Mouse (Mus musculus): Measurements from ENCODE around the gene Cela1. TPM values are rescaled to one million over a fixed set of nuclear protein-coding genes. Genes with fewer than 3 reads are reported as not detected.

The Cela1 gene
- polyA plus RNA-seq, 1 experiment, result 32.1 TPM

DNA sequence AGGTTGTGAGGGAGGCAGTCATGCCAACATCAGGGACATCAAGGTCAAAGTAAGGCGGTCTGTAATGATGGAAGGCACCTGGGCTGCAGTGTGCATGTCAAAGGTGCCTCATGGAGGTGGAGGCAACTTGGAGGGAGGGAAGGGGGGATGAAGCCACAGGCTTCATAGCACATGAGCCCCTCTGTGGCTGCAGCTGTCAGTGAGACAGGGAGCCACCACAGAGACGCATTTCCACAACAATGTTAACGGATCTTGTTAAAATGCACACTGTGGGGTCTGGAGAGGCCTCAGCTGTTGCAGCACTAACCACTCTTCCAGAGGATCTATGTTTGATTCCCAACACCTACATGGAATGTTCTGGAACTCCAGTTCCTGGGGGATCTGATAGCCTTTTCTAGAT lies 57.6 kb downstream of the Cela1 start:
- no peaks in the 10 kb centered on the region for H3K79me3 ChIP-seq (ENCODE audit: low read depth)
- H3K36me3 ChIP-seq (ENCODE audit: control insufficient read depth, insufficient read depth), result no peaks in the 10 kb centered on the region
- no peak for TF ChIP-seq USF1 (IDR thresholded peaks at IDR 0.05; ENCODE audit: low read depth)
- no peak for TF ChIP-seq CTCF (IDR thresholded peaks at IDR 0.05; ENCODE audit: control insufficient read depth, insufficient read depth, insufficient read length)
- no peak for TF ChIP-seq MYOG (IDR thresholded peaks at IDR 0.05; ENCODE audit: control insufficient read depth, extremely low read depth, insufficient read length)
- no peak for TF ChIP-seq FOSL1 (IDR thresholded peaks at IDR 0.05; ENCODE audit: insufficient read depth, low read length, poor library complexity, severe bottlenecking)
- no peak for TF ChIP-seq MYOD1 (IDR thresholded peaks at IDR 0.05; ENCODE audit: control insufficient read depth, insufficient read length, low read depth)
- no peak for TF ChIP-seq MAX (IDR thresholded peaks at IDR 0.05)
- no peak for TF ChIP-seq CEBPB (IDR thresholded peaks at IDR 0.05; ENCODE audit: low read depth)
- H3K27me3 ChIP-seq (ENCODE audit: control insufficient read depth, insufficient read depth, insufficient read length), result peaks cover 10% of the 10 kb centered on the region
- no peaks in the 10 kb centered on the region for H3K79me2 ChIP-seq (ENCODE audit: control insufficient read depth, insufficient read depth)
- H3K4me3 ChIP-seq (ENCODE audit: insufficient read depth, poor library complexity, severe bottlenecking), result no peak overlapping the region
- H3ac ChIP-seq (ENCODE audit: control insufficient read depth, insufficient read length, low read depth), result no peak overlapping the region

DNA sequence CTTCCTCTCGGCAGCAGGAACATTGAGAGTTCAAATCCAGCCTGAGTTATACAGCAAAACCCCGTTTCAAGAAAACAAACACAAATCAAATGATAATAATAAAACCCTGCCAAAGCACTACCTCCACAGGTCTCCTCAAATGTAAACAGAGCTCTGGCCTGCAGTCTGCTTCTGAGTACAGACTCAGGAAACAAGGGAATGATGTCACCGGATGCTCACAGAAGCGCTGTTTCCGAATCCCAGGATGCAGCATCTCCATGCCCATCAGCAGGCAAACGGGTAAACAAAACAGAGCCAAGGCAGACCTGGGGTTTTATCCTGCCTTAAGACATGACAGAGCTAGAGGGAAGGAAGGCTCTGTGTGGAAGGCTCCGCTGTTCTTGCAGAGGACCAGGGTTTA lies 58.9 kb downstream of the Cela1 start:
- no peaks in the 10 kb centered on the region for H3K79me3 ChIP-seq (ENCODE audit: low read depth)
- no peak overlapping the region for H3ac ChIP-seq (ENCODE audit: control insufficient read depth, insufficient read length, low read depth)
- H3K27me3 ChIP-seq (ENCODE audit: control insufficient read depth, insufficient read depth, insufficient read length), result no peaks in the 10 kb centered on the region
- no peak for TF ChIP-seq MYOG (IDR thresholded peaks at IDR 0.05; ENCODE audit: control insufficient read depth, extremely low read depth, insufficient read length)
- TF ChIP-seq CTCF (IDR thresholded peaks at IDR 0.05; ENCODE audit: control insufficient read depth, insufficient read depth, insufficient read length), result no peak
- no peak for TF ChIP-seq USF1 (IDR thresholded peaks at IDR 0.05; ENCODE audit: low read depth)
- no peak for TF ChIP-seq CEBPB (IDR thresholded peaks at IDR 0.05; ENCODE audit: low read depth)
- TF ChIP-seq MYOD1 (IDR thresholded peaks at IDR 0.05; ENCODE audit: control insufficient read depth, insufficient read length, low read depth), result no peak
- no peak for TF ChIP-seq MAX (IDR thresholded peaks at IDR 0.05)
- TF ChIP-seq FOSL1 (IDR thresholded peaks at IDR 0.05; ENCODE audit: insufficient read depth, low read length, poor library complexity, severe bottlenecking), result no peak
- no peaks in the 10 kb centered on the region for H3K79me2 ChIP-seq (ENCODE audit: control insufficient read depth, insufficient read depth)
- H3K36me3 ChIP-seq (ENCODE audit: control insufficient read depth, insufficient read depth), result no peaks in the 10 kb centered on the region
- H3K4me3 ChIP-seq (ENCODE audit: insufficient read depth, poor library complexity, severe bottlenecking), result no peak overlapping the region

DNA sequence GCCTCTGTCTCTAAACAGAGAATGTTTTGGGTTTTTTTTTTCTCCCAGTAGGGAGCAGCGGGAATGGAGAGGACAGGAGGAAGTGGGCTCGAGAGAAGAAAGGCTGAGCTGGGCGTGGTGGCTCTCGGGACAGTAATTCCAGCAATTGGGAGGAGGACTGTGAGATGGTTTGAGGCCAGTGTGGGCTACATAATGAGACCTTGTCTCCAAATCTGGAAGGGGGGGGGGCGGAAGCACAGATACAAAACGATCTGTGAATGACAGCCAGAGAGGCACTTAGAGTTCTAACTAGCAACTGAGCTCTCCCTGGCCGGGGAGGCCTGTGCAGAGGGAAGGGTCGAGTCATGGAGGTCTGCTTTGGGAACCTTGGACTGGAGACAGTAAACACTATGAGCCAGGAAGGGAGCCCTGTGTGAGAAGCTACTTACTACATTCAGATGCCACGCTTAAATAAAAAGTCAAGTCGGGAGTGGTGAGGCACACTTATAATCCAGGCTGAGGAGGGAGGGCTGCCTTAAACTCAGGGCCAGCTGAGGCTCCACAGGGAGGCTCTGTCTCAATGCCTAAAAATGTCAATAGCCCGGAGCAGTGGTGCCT lies 59.8 kb downstream of the Cela1 start:
- Histone ChIP-seq H3K4me3 (ENCODE audit: insufficient read depth, poor library complexity, severe bottlenecking) (no peak overlapping the region), H3ac (ENCODE audit: control insufficient read depth, insufficient read length, low read depth) (no peak overlapping the region), H3K79me2 (ENCODE audit: control insufficient read depth, insufficient read depth) (no peaks in the 10 kb centered on the region), H3K79me3 (ENCODE audit: low read depth) (no peaks in the 10 kb centered on the region), H3K36me3 (ENCODE audit: control insufficient read depth, insufficient read depth) (no peaks in the 10 kb centered on the region), H3K27me3 (ENCODE audit: control insufficient read depth, insufficient read depth, insufficient read length) (no peaks in the 10 kb centered on the region)
- no peak for TF ChIP-seq CEBPB (IDR thresholded peaks at IDR 0.05; ENCODE audit: low read depth)
- no peak for TF ChIP-seq CTCF (IDR thresholded peaks at IDR 0.05; ENCODE audit: control insufficient read depth, insufficient read depth, insufficient read length)
- TF ChIP-seq FOSL1 (IDR thresholded peaks at IDR 0.05; ENCODE audit: insufficient read depth, low read length, poor library complexity, severe bottlenecking), result no peak

DNA sequence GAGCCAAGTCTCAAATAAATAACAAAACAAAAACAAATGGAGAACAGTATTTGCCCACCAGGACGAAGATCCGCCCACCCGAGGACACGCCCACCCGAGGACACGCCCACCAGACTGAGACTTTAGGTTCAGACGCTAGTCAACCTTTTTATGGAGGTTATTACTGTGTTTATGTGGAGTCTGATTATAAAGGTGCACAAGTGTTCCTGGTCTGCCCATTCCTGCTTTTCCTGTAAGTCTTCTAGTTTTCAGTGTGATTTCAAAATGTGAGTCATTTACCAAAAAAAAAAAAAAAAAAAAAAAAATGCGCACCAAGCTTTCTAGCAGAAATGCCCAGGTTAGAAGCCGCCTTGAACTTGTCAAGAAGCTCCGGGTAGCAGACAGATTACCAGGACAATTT lies 60.4 kb downstream of the Cela1 start:
- TF ChIP-seq MAX (IDR thresholded peaks at IDR 0.05), result no peak
- TF ChIP-seq MYOG (IDR thresholded peaks at IDR 0.05; ENCODE audit: control insufficient read depth, extremely low read depth, insufficient read length), result no peak
- TF ChIP-seq MYOD1 (IDR thresholded peaks at IDR 0.05; ENCODE audit: control insufficient read depth, insufficient read length, low read depth), result no peak
- no peak for TF ChIP-seq CEBPB (IDR thresholded peaks at IDR 0.05; ENCODE audit: low read depth)
- TF ChIP-seq CTCF (IDR thresholded peaks at IDR 0.05; ENCODE audit: control insufficient read depth, insufficient read depth, insufficient read length), result no peak
- no peak for TF ChIP-seq USF1 (IDR thresholded peaks at IDR 0.05; ENCODE audit: low read depth)
- no peak for TF ChIP-seq FOSL1 (IDR thresholded peaks at IDR 0.05; ENCODE audit: insufficient read depth, low read length, poor library complexity, severe bottlenecking)
- no peak overlapping the region for H3ac ChIP-seq (ENCODE audit: control insufficient read depth, insufficient read length, low read depth)

DNA sequence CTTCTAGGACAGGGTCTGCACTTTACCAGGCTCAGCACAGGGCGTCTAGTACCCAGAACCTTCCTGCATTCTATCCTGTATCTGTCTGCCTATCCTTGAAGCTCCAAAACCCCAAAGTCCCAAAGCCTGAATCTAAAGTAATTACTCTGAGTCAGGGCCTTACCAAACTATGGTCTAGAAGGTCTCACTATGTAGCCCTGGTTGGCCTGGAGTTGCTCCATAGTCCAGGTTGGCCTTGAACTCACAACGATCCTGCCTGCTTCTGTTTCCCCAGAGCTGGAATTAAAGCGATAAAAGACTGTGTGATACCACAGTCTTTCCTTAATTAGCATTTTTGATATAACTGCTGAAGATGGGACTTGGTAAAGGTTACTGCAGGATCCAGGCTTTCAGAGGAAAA lies 63.3 kb downstream of the Cela1 start:
- H3K79me2 ChIP-seq (ENCODE audit: control insufficient read depth, insufficient read depth), result no peaks in the 10 kb centered on the region
- no peaks in the 10 kb centered on the region for H3K79me3 ChIP-seq (ENCODE audit: low read depth)
- peaks cover 22% of the 10 kb centered on the region for H3K36me3 ChIP-seq (ENCODE audit: control insufficient read depth, insufficient read depth)
- no peaks in the 10 kb centered on the region for H3K27me3 ChIP-seq (ENCODE audit: control insufficient read depth, insufficient read depth, insufficient read length)
- no peak for TF ChIP-seq USF1 (IDR thresholded peaks at IDR 0.05; ENCODE audit: low read depth)
- no peak for TF ChIP-seq FOSL1 (IDR thresholded peaks at IDR 0.05; ENCODE audit: insufficient read depth, low read length, poor library complexity, severe bottlenecking)
- no peak for TF ChIP-seq CTCF (IDR thresholded peaks at IDR 0.05; ENCODE audit: control insufficient read depth, insufficient read depth, insufficient read length)
- no peak for TF ChIP-seq MYOG (IDR thresholded peaks at IDR 0.05; ENCODE audit: control insufficient read depth, extremely low read depth, insufficient read length)
- TF ChIP-seq CEBPB (IDR thresholded peaks at IDR 0.05; ENCODE audit: low read depth), result no peak
- no peak for TF ChIP-seq MAX (IDR thresholded peaks at IDR 0.05)
- TF ChIP-seq MYOD1 (IDR thresholded peaks at IDR 0.05; ENCODE audit: control insufficient read depth, insufficient read length, low read depth), result no peak
- no peak overlapping the region for H3ac ChIP-seq (ENCODE audit: control insufficient read depth, insufficient read length, low read depth)
- no peak overlapping the region for H3K4me3 ChIP-seq (ENCODE audit: insufficient read depth, poor library complexity, severe bottlenecking)

More for the DNA sequence above, 60.4 kb downstream of the Cela1 start:
- Histone ChIP-seq H3K4me3 (ENCODE audit: insufficient read depth, poor library complexity, severe bottlenecking) (no peak overlapping the region), H3K79me2 (ENCODE audit: control insufficient read depth, insufficient read depth) (no peaks in the 10 kb centered on the region), H3K36me3 (ENCODE audit: control insufficient read depth, insufficient read depth) (no peaks in the 10 kb centered on the region), H3K79me3 (ENCODE audit: low read depth) (no peaks in the 10 kb centered on the region), H3K27me3 (ENCODE audit: control insufficient read depth, insufficient read depth, insufficient read length) (no peaks in the 10 kb centered on the region)

Small RNA genes lying within 50 kb of the gene (microRNA-seq; reads per million reads assigned to microRNA genes)
- gene Mir6961 (ENCODE audit: borderline microRNAs expressed), result not detected

Other genes starting within 250 kb of the Cela1 start
- 34.0 TPM for gene Letmd1, start 218.9 kb downstream of the Cela1 start, polyA plus RNA-seq (2012; fragmentation: generic; extraction: Trizol)
- 11.6 TPM for gene Csrnp2, start 192.4 kb downstream of the Cela1 start, polyA plus RNA-seq (2012; fragmentation: generic; extraction: Trizol)
- gene Tfcp2, start 135.9 kb downstream of the Cela1 start, polyA plus RNA-seq (2012; fragmentation: generic; extraction: Trizol), result 10.3 TPM
- gene Pou6f1, start 87.9 kb downstream of the Cela1 start, polyA plus RNA-seq (2012; fragmentation: generic; extraction: Trizol), result 5.5 TPM
- gene Dazap2, start 72.6 kb downstream of the Cela1 start, polyA plus RNA-seq (2012; fragmentation: generic; extraction: Trizol), result 142 TPM
- gene Smagp, start 51.0 kb downstream of the Cela1 start, polyA plus RNA-seq (2012; fragmentation: generic; extraction: Trizol), result 0.21 TPM
- gene Bin2, start 18.4 kb downstream of the Cela1 start, polyA plus RNA-seq (2012; fragmentation: generic; extraction: Trizol), result not detected
- 0.29 TPM for gene Galnt6, start 41.5 kb upstream of the Cela1 start, polyA plus RNA-seq (2012; fragmentation: generic; extraction: Trizol)
- 11.9 TPM for gene Slc4a8, start 73.8 kb upstream of the Cela1 start, polyA plus RNA-seq (2012; fragmentation: generic; extraction: Trizol)
- not detected for gene Scn8a, start 181.9 kb upstream of the Cela1 start, polyA plus RNA-seq (2012; fragmentation: generic; extraction: Trizol)

Measured in C2C12 (cell line).